Mouse (Mus musculus): ENCODE data around the gene Lat2. TPM values are rescaled to one million over a fixed set of nuclear protein-coding genes. Genes with fewer than 3 reads are reported as not detected.

The Lat2 gene
- total RNA-seq, 2 experiments from 2014 or later: 2.2 to 3.0 TPM

GRCm38 (mm10) chr5:134632841-134633240 lies 18.0 kb upstream of the Lat2 start:
- DNase-seq (ENCODE audit: low spot score in 2 of 2): no peak
- Histone ChIP-seq H3K4me3 (no peak overlapping the region), H3K27ac (no peak overlapping the region)
- no peak for TF ChIP-seq CTCF (conservative IDR thresholded peaks at IDR 0.05)

GRCm38 (mm10) chr5:134630835-134631234 lies 16.0 kb upstream of the Lat2 start:
- TF ChIP-seq CTCF (conservative IDR thresholded peaks at IDR 0.05): no peak
- Histone ChIP-seq H3K4me3 (no peak overlapping the region), H3K27ac (no peak overlapping the region)
- DNase-seq (ENCODE audit: low spot score in 2 of 2): no peak

GRCm38 (mm10) chr5:134629508-134629907 lies 14.7 kb upstream of the Lat2 start:
- DNase-seq (ENCODE audit: low spot score in 2 of 2): no peak
- no peak overlapping the region for H3K4me3 ChIP-seq
- no peak overlapping the region for H3K27ac ChIP-seq
- no peak for TF ChIP-seq CTCF (conservative IDR thresholded peaks at IDR 0.05)

GRCm38 (mm10) chr5:134622069-134622468 lies 7.2 kb upstream of the Lat2 start:
- no peak for TF ChIP-seq CTCF (conservative IDR thresholded peaks at IDR 0.05)
- no peak overlapping the region for H3K4me3 ChIP-seq
- DNase-seq (ENCODE audit: low spot score in 2 of 2): peak; percentile 80 to 85
- H3K27ac ChIP-seq: peak overlapping the region; percentile 58

- TF ChIP-seq CTCF (conservative IDR thresholded peaks at IDR 0.05): no peak
- Histone ChIP-seq H3K4me3 (no peak overlapping the region; the same call in 1 of the 2 replicates), H3K27ac (peak overlapping the region; percentile 58)
- no peak for DNase-seq (ENCODE audit: low spot score in 2 of 2)
These were observed 6.3 kb upstream of the Lat2 start for GRCm38 (mm10) chr5:134621099-134621640.

- Histone ChIP-seq H3K4me3 (no peak overlapping the region), H3K27ac (peak overlapping the region; percentile 58)
- TF ChIP-seq CTCF (conservative IDR thresholded peaks at IDR 0.05): 0 out of 2 replicates have a peak, but pooled peaks have one; percentile 3
- no peak for DNase-seq (ENCODE audit: low spot score in 2 of 2)
These were observed 5.6 kb upstream of the Lat2 start for GRCm38 (mm10) chr5:134620457-134620856.

GRCm38 (mm10) chr5:134617071-134617470 lies 2.2 kb upstream of the Lat2 start:
- DNase-seq (ENCODE audit: low spot score in 2 of 2): peak; percentile 52 to 75
- peak overlapping the region; percentile 49 for H3K27ac ChIP-seq
- peak; percentile 92 for TF ChIP-seq CTCF (conservative IDR thresholded peaks at IDR 0.05)
- no peak overlapping the region for H3K4me3 ChIP-seq

GRCm38 (mm10) chr5:134615780-134616179 lies 955 bp upstream of the Lat2 start:
- no peak for DNase-seq (ENCODE audit: low spot score in 2 of 2)
- Histone ChIP-seq H3K27ac (peak overlapping the region; percentile 44), H3K4me3 (no peak overlapping the region)
- TF ChIP-seq CTCF (conservative IDR thresholded peaks at IDR 0.05): no peak

- Histone ChIP-seq H3K4me3 (no peak overlapping the region), H3K27ac (peak overlapping the region; percentile 44)
- TF ChIP-seq CTCF (conservative IDR thresholded peaks at IDR 0.05): no peak
- no peak for DNase-seq (ENCODE audit: low spot score in 2 of 2)
These were observed 555 bp upstream of the Lat2 start for GRCm38 (mm10) chr5:134615380-134615779.

GRCm38 (mm10) chr5:134614296-134614695 lies 529 bp downstream of the Lat2 start:
- no peak overlapping the region for H3K4me3 ChIP-seq
- H3K27ac ChIP-seq: peak overlapping the region; percentile 44; the same call in 1 of the 2 replicates
- DNase-seq (ENCODE audit: low spot score in 2 of 2): no peak
- no peak for TF ChIP-seq CTCF (conservative IDR thresholded peaks at IDR 0.05)

GRCm38 (mm10) chr5:134613727-134614126 lies 1.1 kb downstream of the Lat2 start:
- no peak for TF ChIP-seq CTCF (conservative IDR thresholded peaks at IDR 0.05)

GRCm38 (mm10) chr5:134611810-134612521 lies 2.9 kb downstream of the Lat2 start:
- Histone ChIP-seq H3K27ac (no peak overlapping the region), H3K4me3 (no peak overlapping the region)
- TF ChIP-seq CTCF (conservative IDR thresholded peaks at IDR 0.05): no peak
- DNase-seq (ENCODE audit: low spot score in 2 of 2): no peak

More at GRCm38 (mm10) chr5:134613727-134614126, 1.1 kb downstream of the Lat2 start:
- DNase-seq (ENCODE audit: low spot score in 2 of 2): no peak
- H3K27ac ChIP-seq: peak overlapping the region; percentile 44
- no peak overlapping the region for H3K4me3 ChIP-seq

- no peak overlapping the region for H3K27ac ChIP-seq
These were observed 4.7 kb downstream of the Lat2 start for GRCm38 (mm10) chr5:134609916-134610643.

More at GRCm38 (mm10) chr5:134609916-134610643, 4.7 kb downstream of the Lat2 start:
- no peak for DNase-seq (ENCODE audit: low spot score in 2 of 2)
- TF ChIP-seq CTCF (conservative IDR thresholded peaks at IDR 0.05): no peak
- no peak overlapping the region for H3K4me3 ChIP-seq

All from layer of hippocampus, adult 2 months (tissue).